Mouse (Mus musculus) CH12.LX (cell line): ENCODE data around the gene Brd3.

ENCODE experiments used
- CHD2 ChIP-seq: IDR thresholded peaks from 2 replicates; pipeline ENCODE4 v1.6.1; 2011; ENCODE audit warnings: low read length, improper control_type of control experiment
- CTCF ChIP-seq, 2 experiments: IDR thresholded peaks in 1 of 2; conservative IDR thresholded peaks in 1 of 2; 2 replicates each; pipeline ENCODE4 v1.5.1; 2011 to 2012; ENCODE audit warnings: low read depth in 2 of 2, low read length in 2 of 2, improper control_type of control experiment in 1 of 2, inconsistent platforms in 1 of 2, mild to moderate bottlenecking in 1 of 2, moderate library complexity in 1 of 2
- GABPA ChIP-seq: IDR thresholded peaks from 2 replicates; pipeline ENCODE4 v1.6.1; 2012; ENCODE audit warnings: low read depth, low read length, improper control_type of control experiment, inconsistent platforms; ENCODE audit not compliant: insufficient replicate concordance
- MAFK ChIP-seq: IDR thresholded peaks from 2 replicates; pipeline ENCODE4 v1.6.1; 2011; ENCODE audit warnings: low read length, improper control_type of control experiment; ENCODE audit not compliant: insufficient replicate concordance
- MYC ChIP-seq: IDR thresholded peaks from 2 replicates; pipeline ENCODE4 v1.6.1; 2011; ENCODE audit warnings: low read depth, mild to moderate bottlenecking, improper control_type of control experiment, low read length
- POLR2A ChIP-seq: IDR thresholded peaks from 2 replicates; pipeline ENCODE4 v1.6.1; 2011; ENCODE audit warnings: low read depth, mild to moderate bottlenecking, improper control_type of control experiment, low read length
- USF1 ChIP-seq: IDR thresholded peaks from 2 replicates; pipeline ENCODE4 v1.6.1; 2014; ENCODE audit warnings: low read depth, mild to moderate bottlenecking, inconsistent platforms, low read length, improper control_type of control experiment

GRCm38 (mm10) chr2:27425161-27425611, 82.3 kb downstream of the Brd3 start:
- TF ChIP-seq MAFK (no peak), CTCF (conservative IDR thresholded peaks at IDR 0.05 in 1 of 2, IDR thresholded peaks at IDR 0.05 in 1 of 2; ENCODE audit: low read depth in 2 of 2, low read length in 2 of 2) (no peak), CHD2 (no peak), POLR2A (no peak), USF1 (no peak), GABPA (no peak), MYC (no peak)
